Mouse (Mus musculus): ENCODE results near the gene Cdh13.

DNA sequence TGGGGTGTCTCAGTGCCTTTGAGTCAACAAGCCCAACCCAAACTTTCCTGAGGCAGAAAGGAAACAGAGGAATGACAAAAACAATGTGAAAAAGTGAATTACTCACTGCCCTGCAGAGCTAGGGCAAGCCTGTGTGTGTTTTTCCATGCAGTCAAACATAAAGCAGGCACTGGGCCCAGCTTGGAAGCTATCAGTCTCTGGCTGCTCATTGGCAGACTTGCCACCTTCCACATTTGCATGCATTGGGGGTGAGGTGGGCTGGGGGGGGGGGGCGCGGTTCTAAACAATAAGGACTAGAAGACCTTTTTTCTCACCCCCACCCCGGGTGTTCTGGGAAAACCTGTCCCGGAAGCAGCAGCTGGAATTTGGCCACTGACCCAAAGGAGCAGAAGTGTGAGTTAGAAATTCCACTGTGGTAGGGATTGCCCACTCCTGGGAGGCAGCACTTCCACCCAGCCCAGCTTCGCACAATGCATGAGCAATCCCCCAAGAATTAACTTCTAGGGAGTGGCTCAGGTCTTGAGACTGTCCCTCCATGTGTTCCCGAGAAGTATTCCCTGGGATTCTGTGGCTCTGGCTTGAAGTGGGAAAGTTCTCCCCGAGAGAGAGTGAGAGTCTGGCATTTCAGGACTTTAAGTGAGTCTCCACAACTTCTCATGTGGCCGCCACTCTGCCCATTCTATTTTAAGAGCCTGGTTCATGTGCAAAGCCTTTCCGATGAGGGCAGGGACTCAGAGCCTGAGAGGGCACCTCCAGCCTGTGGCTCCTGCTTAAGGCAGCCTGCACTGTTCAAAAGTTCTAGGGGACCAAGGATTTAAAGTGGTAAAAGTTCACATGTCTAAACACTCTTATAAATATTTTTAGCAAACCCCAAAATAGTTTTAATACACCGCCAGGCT is 3.0 kb downstream of the Cdh13 start:
- TF ChIP-seq CTCF (IDR thresholded peaks at IDR 0.05; ENCODE audit: low read depth) (no peak), EP300 (optimal IDR thresholded peaks at IDR 0.05) (no peak)

Measured in stomach, postnatal 0 days (tissue).